ENCODE assay signal across 8 mouse cellular contexts in the genomic region with DNA sequence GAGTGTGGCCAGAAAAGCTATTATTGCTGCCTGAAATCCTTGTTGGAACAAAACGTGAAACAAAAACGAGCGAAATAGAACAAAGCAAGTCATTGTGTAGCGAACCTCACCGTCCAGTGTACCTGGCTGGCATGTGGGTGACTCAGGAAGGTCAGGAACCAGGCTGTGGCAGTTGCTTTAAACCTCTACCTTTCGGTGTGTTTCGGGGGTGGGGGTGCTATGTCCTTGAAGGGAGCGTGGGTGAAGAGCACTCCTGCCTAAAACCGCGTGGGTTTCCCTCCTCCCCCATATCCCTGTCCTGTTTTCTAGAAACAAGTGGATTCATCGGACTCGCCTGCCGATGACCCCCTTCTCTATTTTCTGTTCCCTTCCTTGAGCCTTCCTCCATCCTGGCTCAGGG.
DNase-seq lines count a peak whose midpoint lies in the region; ATAC-seq and TF ChIP-seq lines count a peak whose summit lies in the region.

No protein-coding gene starts in this region.

- H3K9me3 ChIP-seq in intestine, embryonic 14.5 days (ENCODE audit: control insufficient read depth, low read length) = no peaks in the 10 kb centered on the region
- H3K9me3 ChIP-seq in intestine, postnatal 0 days (ENCODE audit: control insufficient read depth) = no peaks in the 10 kb centered on the region
- H3K9me3 ChIP-seq in limb, embryonic 13.5 days = no peaks in the 10 kb centered on the region

- no peak overlapping the region for H3K9ac ChIP-seq in intestine, embryonic 14.5 days (ENCODE audit: low read length)
- no peak overlapping the region for H3K9ac ChIP-seq in intestine, postnatal 0 days (ENCODE audit: low read depth, low read length)
- H3K9ac ChIP-seq in limb, embryonic 13.5 days = no peak overlapping the region

- H3K36me3 ChIP-seq in intestine, embryonic 14.5 days (ENCODE audit: control insufficient read depth, insufficient read depth, low read length) = no peaks in the 10 kb centered on the region
- H3K36me3 ChIP-seq in intestine, postnatal 0 days (ENCODE audit: control insufficient read depth, insufficient read depth) = no peaks in the 10 kb centered on the region
- H3K36me3 ChIP-seq in limb, embryonic 13.5 days = no peaks in the 10 kb centered on the region

- TF ChIP-seq CTCF in intestine, postnatal 0 days (IDR thresholded peaks at IDR 0.05; ENCODE audit: low read depth) = no peak

- peaks cover 19% of the 10 kb centered on the region; the same call in 1 of the 2 replicates for H3K4me1 ChIP-seq in intestine, embryonic 14.5 days (replicated peaks; ENCODE audit: control insufficient read depth, insufficient read depth, low read length)
- H3K4me1 ChIP-seq in intestine, postnatal 0 days (replicated peaks; ENCODE audit: control insufficient read depth, insufficient read depth, low read length) = no peaks in the 10 kb centered on the region
- H3K4me1 ChIP-seq in limb, embryonic 13.5 days = peaks cover 28% of the 10 kb centered on the region

- DNase-seq in intestine, embryonic 14.5 days (ENCODE audit: low spot score) = no peak
- peak; percentile 78 for DNase-seq in ES-CJ7 (ENCODE audit: low read depth, low spot score)
- peak; percentile 48 to 53 for DNase-seq in cerebellum, postnatal 14 days
- no peak for DNase-seq in T-cell, adult 2 months (ENCODE audit: low spot score)
- no peak for DNase-seq in gastrocnemius, adult 18-20 months (ENCODE audit: low spot score)
- no peak for DNase-seq in left cerebral cortex, adult 8-10 months (ENCODE audit: low spot score in 2 of 2)

- H3K4me3 ChIP-seq in intestine, embryonic 14.5 days (ENCODE audit: low read depth, low read length) = no peak overlapping the region
- H3K4me3 ChIP-seq in intestine, postnatal 0 days (ENCODE audit: low read depth, low read length) = no peak overlapping the region
- H3K4me3 ChIP-seq in limb, embryonic 13.5 days = no peak overlapping the region

- no peaks in the 10 kb centered on the region for H3K27me3 ChIP-seq in intestine, embryonic 14.5 days (replicated peaks; ENCODE audit: control insufficient read depth, insufficient read depth, low read length)
- H3K27me3 ChIP-seq in intestine, postnatal 0 days (replicated peaks; ENCODE audit: control insufficient read depth, insufficient read depth, low read length) = no peaks in the 10 kb centered on the region
- H3K27me3 ChIP-seq in limb, embryonic 13.5 days = no peaks in the 10 kb centered on the region

- WGBS in intestine, embryonic 14.5 days = 82% methylated on average over 13 of the region's 13 CpGs
- WGBS in intestine, postnatal 0 days = 68% methylated on average over 13 of the region's 13 CpGs
- 67% methylated on average over 13 of the region's 13 CpGs for WGBS in limb, embryonic 13.5 days

- ATAC-seq in intestine, embryonic 14.5 days (replicated peaks; ENCODE audit: low FRiP score, low TSS enrichment, low read depth) = no peak
- ATAC-seq in intestine, postnatal 0 days = no peak
- no peak for ATAC-seq in limb, embryonic 13.5 days (ENCODE audit: low FRiP score, low read depth)

- no peak overlapping the region for H3K4me2 ChIP-seq in intestine, embryonic 14.5 days (ENCODE audit: low read length)
- no peak overlapping the region for H3K4me2 ChIP-seq in intestine, postnatal 0 days (replicated peaks; ENCODE audit: low read depth)
- H3K4me2 ChIP-seq in limb, embryonic 13.5 days (replicated peaks) = peak overlapping the region; percentile 42

- H3K27ac ChIP-seq in intestine, embryonic 14.5 days (ENCODE audit: low read depth) = peak overlapping the region; percentile 76; the same call in 1 of the 2 replicates
- H3K27ac ChIP-seq in intestine, postnatal 0 days (ENCODE audit: low read depth, low read length) = no peak overlapping the region
- H3K27ac ChIP-seq in limb, embryonic 13.5 days = peak overlapping the region; percentile 72

Comparison
In these comparisons a context has a peak if more than half of its experiments do, and no peak if none do; other contexts are left out.
1. DNase-seq: peak in ES-CJ7 (single experiment) and cerebellum, postnatal 14 days (2 of 2); none in intestine, embryonic 14.5 days (single experiment), T-cell, adult 2 months (single experiment), gastrocnemius, adult 18-20 months (single experiment) and left cerebral cortex, adult 8-10 months (0 of 2).